Mouse (Mus musculus) kidney, postnatal 0 days (tissue): ENCODE results near the gene Cdc42ep1. TPM values are rescaled to one million over a fixed set of nuclear protein-coding genes. Genes with fewer than 3 reads are reported as not detected.

Experiments
- ATAC-seq: fragments of 200-750 bp; cut with Nextera tagmentation; replicated peaks from 2 replicates; pipeline ENCODE4 v1.8.0; 2017; ENCODE audit warnings: low read depth, moderate number of reproducible peaks, moderate TSS enrichment, moderate library complexity; ENCODE audit not compliant: low FRiP score
- DNase-seq: peaks from one replicate; pipeline ENCODE4 v3.0.0-alpha.2; 2016; ENCODE audit warnings: low spot score
- H3K27ac ChIP-seq: fragments of 300-500 bp; sonication (generic); 2 replicates; pipeline ENCODE4 v1.5.1; 2014; ENCODE audit warnings: mild to moderate bottlenecking
- H3K27me3 ChIP-seq: fragments of 300-500 bp; sonication (generic); 2 replicates; pipeline ENCODE4 v1.6.1; 2014; ENCODE audit warnings: low read length, mixed read lengths; ENCODE audit not compliant: insufficient read depth
- H3K36me3 ChIP-seq: fragments of 300-500 bp; sonication (generic); 2 replicates; pipeline ENCODE4 v1.6.1; 2014; ENCODE audit warnings: low read length, mixed read lengths; ENCODE audit not compliant: insufficient read depth
- H3K4me1 ChIP-seq: fragments of 300-500 bp; sonication (generic); replicated peaks from 2 replicates; pipeline ENCODE4 v1.6.1; 2014; ENCODE audit warnings: antibody characterized with exemption, low read length, mixed read lengths; ENCODE audit not compliant: insufficient read depth
- H3K4me2 ChIP-seq: fragments of 300-500 bp; sonication (generic); 2 replicates; pipeline ENCODE4 v1.6.1; 2014; ENCODE audit warnings: mild to moderate bottlenecking, low read length, moderate library complexity, mixed read lengths
- H3K4me3 ChIP-seq: fragments of 300-500 bp; sonication (generic); replicated peaks from 2 replicates; pipeline ENCODE4 v1.5.1; 2014; ENCODE audit warnings: low read depth, low read length
- H3K9ac ChIP-seq: fragments of 300-500 bp; sonication (generic); 2 replicates; pipeline ENCODE4 v1.6.1; 2014; ENCODE audit warnings: low read depth, low read length
- H3K9me3 ChIP-seq: fragments of 300-500 bp; sonication (generic); replicated peaks from 2 replicates; pipeline ENCODE4 v1.6.1; 2016; ENCODE audit warnings: low read length, inconsistent platforms, mixed read lengths
- CTCF ChIP-seq: IDR thresholded peaks from 2 replicates; pipeline ENCODE4 v1.5.1; 2016; ENCODE audit warnings: antibody characterized with exemption, low read depth, mild to moderate bottlenecking, moderate library complexity
- WGBS: fragments of 180-500 bp; shearing (Covaris S2); extraction: QIAGEN DNeasy Blood & Tissue Kit; methylation state at CpG from one replicate; pipeline ENCODE4 v1.1.7; 2014; 5-methylcytosine and 5-hydroxymethylcytosine counted together
- polyA plus RNA-seq: library from polyadenylated mRNA; unstranded; fragments of >200 nt; fragmentation: Nextera tagmentation; extraction: Ambion mirVana; gene quantifications from 2 replicates; pipeline ENCODE4 v1.2.1, GENCODE M21; 2015

Gene Cdc42ep1
- polyA plus RNA-seq, 1 experiment from 2014 or later = 57.1 TPM

- 0 out of 2 replicates have a peak overlapping the region, but pooled peaks have one; percentile 2 for H3K9ac ChIP-seq
- ATAC-seq = no peak
- DNase-seq = no peak
- H3K36me3 ChIP-seq = no peaks in the 10 kb centered on the region
- H3K4me1 ChIP-seq = peaks cover 10% of the 10 kb centered on the region
- 63% methylated on average over 6 of the region's 6 CpGs for WGBS
- H3K9me3 ChIP-seq = no peaks in the 10 kb centered on the region
- no peak for TF ChIP-seq CTCF
- no peak overlapping the region for H3K4me3 ChIP-seq
- H3K27me3 ChIP-seq = no peaks in the 10 kb centered on the region
- no peak overlapping the region for H3K27ac ChIP-seq
- no peak overlapping the region for H3K4me2 ChIP-seq
Measured at GRCm38 (mm10) chr15:78859714-78860113, 17.3 kb downstream of the Cdc42ep1 start.

- no peak for ATAC-seq
- no peak for TF ChIP-seq CTCF
- 83% methylated on average over 5 of the region's 5 CpGs for WGBS
- Histone ChIP-seq H3K27me3 (no peaks in the 10 kb centered on the region), H3K4me1 (peaks cover 10% of the 10 kb centered on the region), H3K36me3 (no peaks in the 10 kb centered on the region), H3K9me3 (no peaks in the 10 kb centered on the region), H3K27ac (no peak overlapping the region), H3K4me2 (no peak overlapping the region), H3K9ac (no peak overlapping the region), H3K4me3 (no peak overlapping the region)
- no peak for DNase-seq
Measured at GRCm38 (mm10) chr15:78862280-78862679, 19.9 kb downstream of the Cdc42ep1 start.

GRCm38 (mm10) chr15:78863154-78863553 lies 20.7 kb downstream of the Cdc42ep1 start:
- H3K9me3 ChIP-seq = no peaks in the 10 kb centered on the region
- H3K9ac ChIP-seq = no peak overlapping the region
- 62% methylated on average over 2 of the region's 2 CpGs for WGBS
- H3K27me3 ChIP-seq = no peaks in the 10 kb centered on the region
- H3K36me3 ChIP-seq = no peaks in the 10 kb centered on the region
- H3K4me2 ChIP-seq = no peak overlapping the region
- H3K27ac ChIP-seq = peak overlapping the region; percentile 48; the same call in 1 of the 2 replicates
- DNase-seq (no peak), ATAC-seq (no peak)
- no peak overlapping the region for H3K4me3 ChIP-seq
- TF ChIP-seq CTCF = no peak
- peaks cover 16% of the 10 kb centered on the region for H3K4me1 ChIP-seq

- Histone ChIP-seq H3K9ac (no peak overlapping the region), H3K4me1 (peaks cover 18% of the 10 kb centered on the region), H3K4me2 (no peak overlapping the region), H3K36me3 (no peaks in the 10 kb centered on the region), H3K9me3 (no peaks in the 10 kb centered on the region), H3K27ac (peak overlapping the region; percentile 48), H3K27me3 (no peaks in the 10 kb centered on the region), H3K4me3 (no peak overlapping the region)
- 33% methylated on average over 13 of the region's 13 CpGs for WGBS
- no peak; the same call in 1 of the 2 replicates for ATAC-seq
- no peak for TF ChIP-seq CTCF
- DNase-seq = peak; percentile 58
Measured at GRCm38 (mm10) chr15:78863852-78864253, 21.4 kb downstream of the Cdc42ep1 start.

GRCm38 (mm10) chr15:78868398-78868797 lies 26.0 kb downstream of the Cdc42ep1 start:
- H3K9ac ChIP-seq = no peak overlapping the region
- H3K36me3 ChIP-seq = no peaks in the 10 kb centered on the region
- TF ChIP-seq CTCF = no peak
- no peaks in the 10 kb centered on the region for H3K27me3 ChIP-seq
- H3K4me2 ChIP-seq = no peak overlapping the region
- peak; percentile 95 for DNase-seq
- H3K9me3 ChIP-seq = no peaks in the 10 kb centered on the region
- ATAC-seq = peak; percentile 57; the same call in 1 of the 2 replicates
- no peak overlapping the region for H3K4me3 ChIP-seq
- 4% methylated on average over 9 of the region's 9 CpGs for WGBS
- peak overlapping the region; percentile 83 for H3K27ac ChIP-seq
- peaks cover 16% of the 10 kb centered on the region for H3K4me1 ChIP-seq

GRCm38 (mm10) chr15:78868826-78869233 lies 26.4 kb downstream of the Cdc42ep1 start:
- H3K36me3 ChIP-seq = no peaks in the 10 kb centered on the region
- no peaks in the 10 kb centered on the region for H3K9me3 ChIP-seq
- H3K9ac ChIP-seq = no peak overlapping the region
- peaks cover 12% of the 10 kb centered on the region for H3K4me1 ChIP-seq
- 61% methylated on average over 7 of the region's 7 CpGs for WGBS
- DNase-seq (no peak), ATAC-seq (no peak)
- peak overlapping the region; percentile 83 for H3K27ac ChIP-seq
- no peak for TF ChIP-seq CTCF
- H3K4me3 ChIP-seq = no peak overlapping the region
- H3K4me2 ChIP-seq = no peak overlapping the region
- no peaks in the 10 kb centered on the region for H3K27me3 ChIP-seq

- peak; percentile 83 for DNase-seq
- H3K9me3 ChIP-seq = no peaks in the 10 kb centered on the region
- TF ChIP-seq CTCF = peak; percentile 87
- no peaks in the 10 kb centered on the region for H3K36me3 ChIP-seq
- peaks cover 8% of the 10 kb centered on the region for H3K4me1 ChIP-seq
- H3K27me3 ChIP-seq = no peaks in the 10 kb centered on the region
- no peak overlapping the region for H3K9ac ChIP-seq
- 28% methylated on average over 6 of the region's 6 CpGs for WGBS
- no peak overlapping the region for H3K4me3 ChIP-seq
- ATAC-seq = no peak
- no peak overlapping the region for H3K27ac ChIP-seq
- no peak overlapping the region for H3K4me2 ChIP-seq
Measured at GRCm38 (mm10) chr15:78869775-78870174, 27.4 kb downstream of the Cdc42ep1 start.
